ENCODE assay signal across 20 mouse cellular contexts in the genomic region with DNA sequence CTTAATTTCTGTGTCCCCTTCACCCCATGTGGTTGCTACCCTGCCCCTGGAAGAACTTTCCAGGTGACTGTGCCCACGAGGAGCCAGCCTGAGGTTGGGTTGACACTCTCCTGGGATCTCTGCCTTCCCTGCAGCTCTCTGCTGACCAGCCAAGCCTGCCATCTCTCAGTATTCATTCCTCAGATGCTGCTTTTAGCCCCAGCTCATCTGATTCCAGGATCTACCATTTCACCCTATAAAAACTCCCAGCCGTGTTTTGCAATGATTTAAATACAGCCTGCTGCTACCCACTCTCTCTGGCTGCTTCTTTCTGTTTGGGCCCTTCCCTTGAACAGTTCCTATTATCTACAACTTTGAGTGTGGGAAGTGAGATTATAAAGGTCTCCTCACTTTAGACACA. TPM values are rescaled to one million over a fixed set of nuclear protein-coding genes. Genes with fewer than 3 reads are reported as not detected.
DNase-seq lines count a peak whose midpoint lies in the region; ATAC-seq and TF ChIP-seq lines count a peak whose summit lies in the region.
"Had no signal": no experiment of that assay in that cellular context is flagged by ENCODE, and none has a peak within 500 bp of the region (broad histone marks: within the 10 kb centered on the region; RNA-seq: fewer than 3 reads in every experiment).

No protein-coding gene starts in this region.

- no peak overlapping the region for H3K4me2 ChIP-seq in intestine, embryonic 16.5 days (ENCODE audit: low read depth, low read length)
- H3K4me2 ChIP-seq in stomach, postnatal 0 days (replicated peaks; ENCODE audit: low read depth), result no peak overlapping the region
- H3K4me2 ChIP-seq: forebrain, embryonic 13.5 days; kidney, embryonic 15.5 days; liver, embryonic 15.5 days had no signal

- H3K36me3 ChIP-seq in heart, embryonic 10.5 days, result no peaks in the 10 kb centered on the region
- no peaks in the 10 kb centered on the region for H3K36me3 ChIP-seq in intestine, embryonic 16.5 days (ENCODE audit: control insufficient read depth, insufficient read depth, low read length)
- H3K36me3 ChIP-seq in stomach, postnatal 0 days (ENCODE audit: control insufficient read depth, insufficient read depth, low read length), result no peaks in the 10 kb centered on the region
- H3K36me3 ChIP-seq: kidney, embryonic 15.5 days; liver, embryonic 15.5 days had no signal

- no peak overlapping the region for H3K9ac ChIP-seq in intestine, embryonic 16.5 days (ENCODE audit: low read depth, low read length)
- no peak overlapping the region for H3K9ac ChIP-seq in stomach, postnatal 0 days (ENCODE audit: low read length)
- H3K9ac ChIP-seq: forebrain, embryonic 13.5 days; kidney, embryonic 15.5 days; liver, embryonic 15.5 days had no signal

- no peak for DNase-seq in heart, embryonic 10.5 days (ENCODE audit: low spot score)
- DNase-seq in heart, adult 8-10 months (ENCODE audit: low spot score), result no peak
- DNase-seq in left cerebral cortex, adult 2 months (ENCODE audit: extremely low spot score in 1 of 2, low spot score in 2 of 2), result no peak
- no peak for DNase-seq in left cerebral cortex, postnatal 4 days
- no peak for DNase-seq in stomach, postnatal 0 days (ENCODE audit: low spot score)
- DNase-seq: adrenal gland, postnatal 25 days; cerebellum, adult 2 months; gastrocnemius, postnatal 25 days; lung, postnatal 10 days; right cerebral cortex, adult 18-20 months; thymus, postnatal 36 days had no signal

- 20% methylated on average over 2 of the region's 2 CpGs for WGBS in heart, embryonic 10.5 days
- 40% methylated on average over 2 of the region's 2 CpGs for WGBS in intestine, embryonic 16.5 days
- WGBS in stomach, postnatal 0 days, result 62% methylated on average over 2 of the region's 2 CpGs

- TF ChIP-seq CTCF in left cerebral cortex, adult 2 months (IDR thresholded peaks at IDR 0.05), result no peak
- TF ChIP-seq CTCF in stomach, postnatal 0 days (IDR thresholded peaks at IDR 0.05; ENCODE audit: low read depth), result no peak

- H3K9me3 ChIP-seq in heart, embryonic 10.5 days, result no peaks in the 10 kb centered on the region
- no peaks in the 10 kb centered on the region for H3K9me3 ChIP-seq in intestine, embryonic 16.5 days (ENCODE audit: control insufficient read depth, low read length)
- H3K9me3 ChIP-seq in stomach, postnatal 0 days (ENCODE audit: control insufficient read depth, low read length), result no peaks in the 10 kb centered on the region
- H3K9me3 ChIP-seq: forebrain, embryonic 13.5 days; kidney, embryonic 15.5 days; liver, embryonic 15.5 days; megakaryocyte, embryonic 14.5 days had no signal

- no peak for ATAC-seq in intestine, embryonic 16.5 days
- ATAC-seq in stomach, postnatal 0 days (ENCODE audit: low FRiP score, low TSS enrichment), result no peak
- ATAC-seq in monocyte, adult 5-6 weeks (replicated peaks; ENCODE audit: insufficient number of reproducible peaks, low FRiP score, low TSS enrichment, poor library complexity, severe bottlenecking), result no peak
- ATAC-seq: activated CD4-positive, CD25-positive, alpha-beta regulatory T cell, adult 4 months; forebrain, embryonic 13.5 days; midbrain, embryonic 16.5 days; Patski had no signal

- H3K27me3 ChIP-seq in heart, embryonic 10.5 days (ENCODE audit: insufficient read depth, poor library complexity, severe bottlenecking), result no peaks in the 10 kb centered on the region
- H3K27me3 ChIP-seq in intestine, embryonic 16.5 days (replicated peaks; ENCODE audit: control insufficient read depth, insufficient read depth, low read length), result no peaks in the 10 kb centered on the region
- H3K27me3 ChIP-seq in stomach, postnatal 0 days (ENCODE audit: control insufficient read depth, insufficient read depth, low read length), result no peaks in the 10 kb centered on the region
- H3K27me3 ChIP-seq: forebrain, embryonic 13.5 days; kidney, embryonic 15.5 days; Patski had no signal

- H3K27ac ChIP-seq in heart, embryonic 10.5 days, result peak overlapping the region; percentile 11; the same call in 1 of the 2 replicates
- H3K27ac ChIP-seq in left cerebral cortex, adult 2 months, result peak overlapping the region; percentile 50
- H3K27ac ChIP-seq in intestine, embryonic 16.5 days (ENCODE audit: low read length), result peak overlapping the region; percentile 14; the same call in 1 of the 2 replicates
- H3K27ac ChIP-seq in stomach, postnatal 0 days (replicated peaks), result 0 out of 2 replicates have a peak overlapping the region, but pooled peaks have one; percentile 4
- H3K27ac ChIP-seq: forebrain, embryonic 13.5 days; kidney, embryonic 15.5 days; liver, embryonic 15.5 days had no signal

- TF ChIP-seq EP300 in stomach, postnatal 0 days (optimal IDR thresholded peaks at IDR 0.05), result no peak

- H3K4me1 ChIP-seq in heart, embryonic 10.5 days, result peaks cover 60% of the 10 kb centered on the region
- peaks cover 15% of the 10 kb centered on the region for H3K4me1 ChIP-seq in intestine, embryonic 16.5 days (ENCODE audit: control insufficient read depth, insufficient read depth, low read length)
- H3K4me1 ChIP-seq in stomach, postnatal 0 days (replicated peaks; ENCODE audit: control insufficient read depth, insufficient read depth), result peaks cover 3% of the 10 kb centered on the region
- H3K4me1 ChIP-seq: liver, embryonic 15.5 days; megakaryocyte, embryonic 14.5 days had no signal

- no peak overlapping the region for H3K4me3 ChIP-seq in heart, embryonic 10.5 days
- H3K4me3 ChIP-seq in left cerebral cortex, adult 2 months, result no peak overlapping the region
- H3K4me3 ChIP-seq in intestine, embryonic 16.5 days (ENCODE audit: low read length), result no peak overlapping the region
- no peak overlapping the region for H3K4me3 ChIP-seq in stomach, postnatal 0 days (ENCODE audit: low read depth, low read length)
- H3K4me3 ChIP-seq: forebrain, embryonic 13.5 days; kidney, embryonic 15.5 days; liver, embryonic 15.5 days; megakaryocyte, embryonic 14.5 days had no signal

- intact Hi-C loops in left cerebral cortex, adult 2 months (cut with DNase I), result loop anchor here (5.0 kb wide), 1 partner anchor 129 kb away; no protein-coding TSS in a partner anchor
- intact Hi-C loops in left cerebral cortex, postnatal 4 days (cut with DNase I), result no loop called here

RNA-seq across cellular contexts. Expression of gene Col5a1, which starts 14.9 kb away (rescaled TPM):
- polyA plus RNA-seq in heart, embryonic 10.5 days (2016; fragmentation: Nextera tagmentation; extraction: Ambion mirVana), result 31.3 and 37.4 TPM in 2 replicates
- total RNA-seq in heart, adult 8-10 months (2022), result 10 to 100 TPM; 10.8 to 17.6 (median 15.1) TPM
- total RNA-seq in left cerebral cortex, adult 2 months (2021), result 10 to 100 TPM in 1 of 2 experiments, 1 to 10 TPM in 1; 6.9 to 10.1 TPM
- total RNA-seq in left cerebral cortex, postnatal 4 days (2021), result 10 to 100 TPM; 11.1 to 12.4 TPM
- polyA plus RNA-seq in intestine, embryonic 16.5 days (2015; fragmentation: Nextera tagmentation; extraction: Ambion mirVana), result 78.1 and 80.5 TPM in 2 replicates
- 68.7 and 69.2 TPM in 2 replicates for polyA plus RNA-seq in stomach, postnatal 0 days (2015; fragmentation: Nextera tagmentation; extraction: Ambion mirVana)
- total RNA-seq in monocyte, adult 5-6 weeks (2017), result under 0.01 to 0.10 TPM in 2 of 3 replicates, not detected in the other
- polyA plus RNA-seq: activated CD4-positive, CD25-positive, alpha-beta regulatory T cell, adult 4 months had no signal
